Mouse (Mus musculus) heart, adult 2 months (tissue): ENCODE results near the gene Rtl8b. TPM values are rescaled to one million over a fixed set of nuclear protein-coding genes. Genes with fewer than 3 reads are reported as not detected.
"Not testable (repeated sequence)": the region's sequence is repeated elsewhere in the genome, so short reads cannot be mapped to it uniquely, and the experiment has no call there.

Experiments
- DNase-seq, 2 experiments: peaks; one replicate each; pipeline ENCODE4 v3.0.0; 2021
- H3K27ac ChIP-seq: fragments of 200-600 bp; 2 replicates; pipeline ENCODE4 v1.8.1; 2022
- H3K27me3 ChIP-seq: fragments of 200-500 bp; 2 replicates; pipeline ENCODE4 v1.6.1; 2012; ENCODE audit warnings: mild to moderate bottlenecking, low read length, inconsistent platforms, mixed read lengths; ENCODE audit not compliant: control insufficient read depth, insufficient read depth
- H3K36me3 ChIP-seq: fragments of 200-500 bp; 2 replicates; pipeline ENCODE4 v1.6.1; 2012; ENCODE audit warnings: low read length, inconsistent platforms; ENCODE audit not compliant: control insufficient read depth, insufficient read depth
- H3K4me1 ChIP-seq: fragments of 200-500 bp; 2 replicates; pipeline ENCODE4 v1.6.1; 2011; ENCODE audit warnings: low read length; ENCODE audit not compliant: control insufficient read depth, insufficient read depth
- H3K4me3 ChIP-seq: fragments of 200-600 bp; 2 replicates; pipeline ENCODE4 v1.8.1; 2022
- H3K79me2 ChIP-seq: fragments of 200-500 bp; replicated peaks from 2 replicates; pipeline ENCODE4 v1.6.1; 2012; ENCODE audit warnings: mild to moderate bottlenecking, inconsistent platforms, low read length, moderate library complexity, mixed read lengths; ENCODE audit not compliant: control insufficient read depth, insufficient read depth
- H3K9ac ChIP-seq: fragments of 200-500 bp; 2 replicates; pipeline ENCODE4 v1.6.1; 2012; ENCODE audit warnings: low read depth, mild to moderate bottlenecking, control low read depth, inconsistent platforms, low read length, mixed read lengths
- CTCF ChIP-seq: fragments of 200-600 bp; IDR thresholded peaks from 2 replicates; pipeline ENCODE4 v1.8.1; 2022; ENCODE audit warnings: antibody characterized with exemption, mild to moderate bottlenecking, moderate library complexity
- EP300 ChIP-seq: fragments of 200-500 bp; IDR thresholded peaks from 2 replicates; pipeline ENCODE4 v1.6.1; 2011; ENCODE audit warnings: low read depth, low read length, control low read depth; ENCODE audit not compliant: insufficient read depth
- POLR2A ChIP-seq: fragments of 200-500 bp; IDR thresholded peaks from 2 replicates; pipeline ENCODE4 v1.6.1; 2011; ENCODE audit warnings: mild to moderate bottlenecking, low read depth, low read length, control low read depth; ENCODE audit not compliant: insufficient read depth
- WGBS: fragments of 180-500 bp; shearing (Covaris S2); methylation state at CpG from one replicate; pipeline ENCODE4 v1.1.7; 2018; 5-methylcytosine and 5-hydroxymethylcytosine counted together
- intact Hi-C: fragments of 180-260 bp; cut with DNase I; formaldehyde crosslinking; loops from one replicate; pipeline ENCODE4 v1.15.1; 2025
- polyA plus RNA-seq: library from polyadenylated mRNA; depleted of rRNA; stranded (reverse); fragments of >200 nt; gene quantifications from 2 replicates; pipeline ENCODE4 v1.2.3, GENCODE M21; 2012
- total RNA-seq, 2 experiments: library from RNA; stranded (reverse); gene quantifications; 2 replicates each; pipeline ENCODE4 v1.2.3; 2021

The Rtl8b gene
- total and polyA plus RNA-seq, 3 experiments, result 76.8 to 188 (median 108) TPM

- no peak overlapping the region for H3K9ac ChIP-seq
- H3K4me1 ChIP-seq, result no peaks in the 10 kb centered on the region
- no peaks in the 10 kb centered on the region for H3K36me3 ChIP-seq
- H3K27me3 ChIP-seq, result no peaks in the 10 kb centered on the region
- DNase-seq, result no peak
- TF ChIP-seq EP300, result no peak
- no peak for TF ChIP-seq POLR2A
- TF ChIP-seq CTCF, result no peak
- no peak overlapping the region for H3K27ac ChIP-seq
- 61% methylated on average over 2 of the region's 2 CpGs for WGBS
- no peaks in the 10 kb centered on the region for H3K79me2 ChIP-seq
- intact Hi-C loops, result no loop called here
- no peak overlapping the region for H3K4me3 ChIP-seq
These were observed 22.9 kb upstream of the Rtl8b start for GRCm38 (mm10) chrX:53693141-53693540.

GRCm38 (mm10) chrX:53692065-53692464 is 21.9 kb upstream of the Rtl8b start:
- Histone ChIP-seq H3K4me1 (no peaks in the 10 kb centered on the region), H3K4me3 (no peak overlapping the region), H3K36me3 (no peaks in the 10 kb centered on the region), H3K79me2 (no peaks in the 10 kb centered on the region), H3K9ac (no peak overlapping the region), H3K27ac (no peak overlapping the region), H3K27me3 (no peaks in the 10 kb centered on the region)
- WGBS, result 40% methylated on average over 2 of the region's 2 CpGs
- DNase-seq, result no peak
- TF ChIP-seq EP300 (no peak), CTCF (no peak), POLR2A (no peak)
- intact Hi-C loops, result no loop called here

GRCm38 (mm10) chrX:53684676-53685075 is 14.5 kb upstream of the Rtl8b start:
- H3K79me2 ChIP-seq, H3K27ac ChIP-seq, DNase-seq, H3K27me3 ChIP-seq, H3K4me3 ChIP-seq, H3K9ac ChIP-seq, intact Hi-C loops, H3K36me3 ChIP-seq, H3K4me1 ChIP-seq: not testable (repeated sequence)
- 49% methylated on average over 2 of the region's 4 CpGs for WGBS

GRCm38 (mm10) chrX:53682650-53683049 is 12.4 kb upstream of the Rtl8b start:
- DNase-seq, intact Hi-C loops, H3K4me3 ChIP-seq, H3K27me3 ChIP-seq, H3K27ac ChIP-seq, H3K4me1 ChIP-seq, H3K36me3 ChIP-seq, H3K9ac ChIP-seq, H3K79me2 ChIP-seq: not testable (repeated sequence)
- 68% methylated on average over 3 of the region's 3 CpGs for WGBS

GRCm38 (mm10) chrX:53676943-53677342 is 6.7 kb upstream of the Rtl8b start:
- H3K9ac ChIP-seq, H3K36me3 ChIP-seq, H3K4me1 ChIP-seq, H3K27ac ChIP-seq, H3K79me2 ChIP-seq, H3K27me3 ChIP-seq, intact Hi-C loops, H3K4me3 ChIP-seq: not testable (repeated sequence)
- DNase-seq, result peak; percentile 36 to 73
- WGBS, result 25% methylated on average over 2 of the region's 2 CpGs
- peak; percentile 64 for TF ChIP-seq CTCF

GRCm38 (mm10) chrX:53670696-53671095 is 488 bp upstream of the Rtl8b start:
- H3K27me3 ChIP-seq, H3K4me3 ChIP-seq, H3K79me2 ChIP-seq, H3K36me3 ChIP-seq, H3K4me1 ChIP-seq: not testable (repeated sequence)
- intact Hi-C loops, result loop anchor here (5.0 kb wide), 1 partner anchor 58 kb away; no protein-coding TSS in a partner anchor
- H3K27ac ChIP-seq, result peak overlapping the region; percentile 38; the same call in 1 of the 2 replicates
- 12% methylated on average over 4 of the region's 4 CpGs for WGBS
- H3K9ac ChIP-seq, result 0 out of 2 replicates have a peak overlapping the region, but pooled peaks have one; percentile 46
- DNase-seq, result peak in 1 of 2 experiments; percentile 21

- H3K79me2 ChIP-seq, result not testable (repeated sequence)
- WGBS, result no CpG with 5 or more reads among the region's 36 CpGs
These were observed 494 bp downstream of the Rtl8b start for GRCm38 (mm10) chrX:53669557-53670270.

GRCm38 (mm10) chrX:53652917-53653316 is 17.3 kb downstream of the Rtl8b start:
- H3K4me3 ChIP-seq, H3K27ac ChIP-seq, DNase-seq, H3K4me1 ChIP-seq, H3K36me3 ChIP-seq, intact Hi-C loops, H3K79me2 ChIP-seq, H3K27me3 ChIP-seq, H3K9ac ChIP-seq: not testable (repeated sequence)
- WGBS, result 48% methylated on average over 4 of the region's 4 CpGs

More at GRCm38 (mm10) chrX:53669557-53670270, 494 bp downstream of the Rtl8b start:
- not testable (repeated sequence) for DNase-seq, H3K36me3 ChIP-seq, H3K9ac ChIP-seq, H3K4me3 ChIP-seq, H3K27ac ChIP-seq, H3K27me3 ChIP-seq, H3K4me1 ChIP-seq
- intact Hi-C loops, result loop anchor here (5.0 kb wide), 1 partner anchor 57 kb away; no protein-coding TSS in a partner anchor
